Mouse (Mus musculus): ENCODE results near the gene Smarcal1.

The Smarcal1 gene

DNA sequence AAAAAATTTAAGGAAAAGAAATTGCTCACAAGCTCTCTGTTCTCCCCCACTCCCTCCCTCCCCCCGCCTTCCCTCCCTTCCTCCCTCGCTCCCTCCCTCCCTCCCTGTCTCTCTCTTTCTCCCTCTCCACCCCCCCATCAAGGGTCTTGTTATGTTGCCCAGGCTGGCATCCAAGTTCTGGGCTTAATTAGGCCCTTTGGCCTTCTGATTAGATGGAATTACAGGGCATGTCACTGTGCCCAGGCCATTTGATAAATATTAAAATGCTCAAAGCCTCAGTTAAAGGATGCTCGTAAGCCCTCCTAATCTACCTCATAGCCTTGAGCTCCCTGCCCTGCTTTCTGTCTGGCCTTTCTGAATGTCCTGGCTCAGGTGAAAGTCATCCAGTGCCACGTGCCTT lies 7.6 kb downstream of the Smarcal1 start:
- no peak for DNase-seq (ENCODE audit: low spot score)

DNA sequence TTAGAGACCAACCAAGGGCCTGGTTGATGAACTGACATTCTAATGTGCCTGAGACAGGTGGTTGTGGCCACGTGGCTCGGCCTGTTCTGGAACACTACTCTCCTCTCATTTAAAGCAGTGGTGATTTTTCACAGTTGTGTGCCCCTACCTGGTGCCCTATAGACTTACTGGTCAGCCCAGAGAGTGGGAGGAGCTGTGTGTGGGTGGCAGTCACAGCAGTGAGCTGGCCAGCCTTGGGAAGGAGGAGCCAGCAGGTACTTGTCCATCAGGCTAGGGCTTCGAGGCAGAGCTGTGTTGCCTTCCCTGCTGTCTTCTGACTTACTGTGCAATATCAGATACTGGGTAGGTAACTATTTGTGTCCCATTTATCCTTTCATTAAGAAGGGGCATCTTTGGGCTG lies 9.3 kb downstream of the Smarcal1 start:
- no peak for DNase-seq (ENCODE audit: low spot score)

GRCm38 (mm10) chr1:72593340-72593951 lies 10.4 kb downstream of the Smarcal1 start:
- DNase-seq (ENCODE audit: low spot score): peak; percentile 8

GRCm38 (mm10) chr1:72595686-72596085 lies 12.6 kb downstream of the Smarcal1 start:
- DNase-seq (ENCODE audit: low spot score): no peak

- DNase-seq (ENCODE audit: low spot score): no peak
Observed at GRCm38 (mm10) chr1:72596231-72596630, 13.2 kb downstream of the Smarcal1 start.

- no peak for DNase-seq (ENCODE audit: low spot score)
Observed at GRCm38 (mm10) chr1:72599146-72600101, 16.4 kb downstream of the Smarcal1 start.

- no peak for DNase-seq (ENCODE audit: low spot score)
Observed at GRCm38 (mm10) chr1:72600778-72601177, 17.7 kb downstream of the Smarcal1 start.

- no peak for DNase-seq (ENCODE audit: low spot score)
Observed at GRCm38 (mm10) chr1:72601233-72601632, 18.2 kb downstream of the Smarcal1 start.

DNA sequence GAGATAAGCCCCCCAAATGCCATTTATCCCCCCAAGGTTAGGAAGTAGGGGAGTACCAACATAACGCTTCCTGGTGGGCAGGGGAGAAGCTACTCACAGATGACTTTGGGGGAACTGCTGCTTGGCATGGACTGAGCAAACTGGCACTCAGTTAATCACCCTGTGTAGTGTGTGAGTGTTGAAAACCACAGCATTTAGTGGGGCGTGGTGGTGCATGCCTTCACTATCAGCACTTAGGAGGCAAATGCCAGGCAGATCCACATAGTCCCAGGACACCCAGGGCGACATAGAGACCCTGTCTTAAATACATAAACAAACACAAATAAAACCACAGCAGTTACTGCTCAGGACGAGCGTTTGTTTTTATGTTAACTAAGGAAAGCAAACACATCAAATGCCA lies 19.1 kb downstream of the Smarcal1 start:
- DNase-seq (ENCODE audit: low spot score): no peak

GRCm38 (mm10) chr1:72602803-72603202 lies 19.8 kb downstream of the Smarcal1 start:
- DNase-seq (ENCODE audit: low spot score): no peak

GRCm38 (mm10) chr1:72606186-72606673 lies 23.2 kb downstream of the Smarcal1 start:
- no peak for DNase-seq (ENCODE audit: low spot score)

GRCm38 (mm10) chr1:72609129-72609528 lies 26.1 kb downstream of the Smarcal1 start:
- no peak for DNase-seq (ENCODE audit: low spot score)

GRCm38 (mm10) chr1:72609887-72610877 lies 27.1 kb downstream of the Smarcal1 start:
- no peak for DNase-seq (ENCODE audit: low spot score)

- no peak for DNase-seq (ENCODE audit: low spot score)
Observed at GRCm38 (mm10) chr1:72612172-72612571, 29.1 kb downstream of the Smarcal1 start.

GRCm38 (mm10) chr1:72635221-72635620 lies 52.2 kb downstream of the Smarcal1 start:
- DNase-seq (ENCODE audit: low spot score): no peak

GRCm38 (mm10) chr1:72640658-72641410 lies 57.8 kb downstream of the Smarcal1 start:
- peak; percentile 10 for DNase-seq (ENCODE audit: low spot score)

DNA sequence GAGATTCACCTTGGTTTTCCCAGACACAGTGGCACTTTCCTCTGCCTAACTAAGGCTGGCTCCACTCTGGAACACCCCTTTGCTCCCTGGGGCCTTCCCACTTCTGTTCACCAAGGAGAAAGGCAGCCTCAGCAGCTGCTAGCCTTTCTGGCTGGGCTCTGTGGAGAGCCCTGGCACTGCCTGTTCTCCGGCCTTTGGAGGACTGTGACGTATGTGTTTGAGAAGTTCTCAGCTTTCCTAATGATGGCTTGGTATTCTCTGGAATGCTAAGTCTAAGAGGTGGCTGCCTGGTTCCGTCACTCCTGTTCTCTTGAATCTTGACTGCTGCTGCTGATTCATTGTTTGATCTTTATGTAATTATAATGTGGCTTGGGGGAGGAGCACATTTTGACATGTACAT lies 90.0 kb downstream of the Smarcal1 start:
- DNase-seq (ENCODE audit: low spot score): no peak
